Mouse (Mus musculus): ENCODE measurements around the gene Tmem108.

The Tmem108 gene

GRCm38 (mm10) chr9:103721081-103721480, 40.6 kb downstream of the Tmem108 start:
- no peak for DNase-seq (ENCODE audit: low spot score in 2 of 2)

GRCm38 (mm10) chr9:103720021-103720420, 41.6 kb downstream of the Tmem108 start:
- no peak for DNase-seq (ENCODE audit: low spot score in 2 of 2)

- DNase-seq (ENCODE audit: low spot score in 2 of 2), result no peak
These were observed 45.6 kb downstream of the Tmem108 start for GRCm38 (mm10) chr9:103716002-103716401.

- DNase-seq (ENCODE audit: low spot score in 2 of 2), result no peak
These were observed 46.3 kb downstream of the Tmem108 start for GRCm38 (mm10) chr9:103715352-103715751.

GRCm38 (mm10) chr9:103713230-103713629, 48.4 kb downstream of the Tmem108 start:
- no peak for DNase-seq (ENCODE audit: low spot score in 2 of 2)

- no peak for DNase-seq (ENCODE audit: low spot score in 2 of 2)
These were observed 48.9 kb downstream of the Tmem108 start for GRCm38 (mm10) chr9:103712711-103713110.

- DNase-seq (ENCODE audit: low spot score in 2 of 2), result no peak
These were observed 51.9 kb downstream of the Tmem108 start for GRCm38 (mm10) chr9:103709694-103710093.

GRCm38 (mm10) chr9:103708514-103709173, 53.0 kb downstream of the Tmem108 start:
- DNase-seq (ENCODE audit: low spot score in 2 of 2), result peak in 1 of 2 experiments; percentile 16

- DNase-seq (ENCODE audit: low spot score in 2 of 2), result no peak
These were observed 53.8 kb downstream of the Tmem108 start for GRCm38 (mm10) chr9:103707857-103708256.

GRCm38 (mm10) chr9:103707000-103707790, 54.4 kb downstream of the Tmem108 start:
- DNase-seq (ENCODE audit: low spot score in 2 of 2), result no peak

GRCm38 (mm10) chr9:103705717-103706116, 55.9 kb downstream of the Tmem108 start:
- DNase-seq (ENCODE audit: low spot score in 2 of 2), result no peak

GRCm38 (mm10) chr9:103703014-103703413, 58.6 kb downstream of the Tmem108 start:
- DNase-seq (ENCODE audit: low spot score in 2 of 2), result no peak

GRCm38 (mm10) chr9:103702452-103702851, 59.2 kb downstream of the Tmem108 start:
- DNase-seq (ENCODE audit: low spot score in 2 of 2), result no peak

GRCm38 (mm10) chr9:103701448-103701847, 60.2 kb downstream of the Tmem108 start:
- DNase-seq (ENCODE audit: low spot score in 2 of 2), result no peak

- no peak for DNase-seq (ENCODE audit: low spot score in 2 of 2)
These were observed 61.4 kb downstream of the Tmem108 start for GRCm38 (mm10) chr9:103700240-103700639.

GRCm38 (mm10) chr9:103696967-103697366, 64.7 kb downstream of the Tmem108 start:
- no peak for DNase-seq (ENCODE audit: low spot score in 2 of 2)

GRCm38 (mm10) chr9:103693826-103694225, 67.8 kb downstream of the Tmem108 start:
- DNase-seq (ENCODE audit: low spot score in 2 of 2), result no peak

GRCm38 (mm10) chr9:103692699-103693098, 68.9 kb downstream of the Tmem108 start:
- no peak for DNase-seq (ENCODE audit: low spot score in 2 of 2)

GRCm38 (mm10) chr9:103691847-103692246, 69.8 kb downstream of the Tmem108 start:
- no peak for DNase-seq (ENCODE audit: low spot score in 2 of 2)

GRCm38 (mm10) chr9:103690446-103690845, 71.2 kb downstream of the Tmem108 start:
- DNase-seq (ENCODE audit: low spot score in 2 of 2), result no peak

- no peak for DNase-seq (ENCODE audit: low spot score in 2 of 2)
These were observed 71.9 kb downstream of the Tmem108 start for GRCm38 (mm10) chr9:103689697-103690096.

- DNase-seq (ENCODE audit: low spot score in 2 of 2), result no peak
These were observed 72.6 kb downstream of the Tmem108 start for GRCm38 (mm10) chr9:103689006-103689405.

GRCm38 (mm10) chr9:103687130-103687529, 74.5 kb downstream of the Tmem108 start:
- no peak for DNase-seq (ENCODE audit: low spot score in 2 of 2)
